In genomic region chr5:4273001-4273400, GRCm38 (mm10) we compare ENCODE assay signal across 14 mouse cellular contexts.
DNase-seq lines count a peak whose midpoint lies in the region; ATAC-seq lines count a peak whose summit lies in the region.
"Had no signal": no experiment of that assay in that cellular context is flagged by ENCODE, and none has a peak within 500 bp of the region (broad histone marks: within the 10 kb centered on the region; RNA-seq: fewer than 3 reads in every experiment).

No protein-coding gene starts in this region.

- H3K4me3 ChIP-seq in heart, embryonic 13.5 days, result no peak overlapping the region
- no peak overlapping the region for H3K4me3 ChIP-seq in hindbrain, embryonic 14.5 days (replicated peaks; ENCODE audit: low read length)
- H3K4me3 ChIP-seq: layer of hippocampus, adult 2 months; limb, embryonic 15.5 days; midbrain, embryonic 15.5 days had no signal

- no peak overlapping the region for H3K9ac ChIP-seq in heart, embryonic 13.5 days
- H3K9ac ChIP-seq in hindbrain, embryonic 14.5 days, result no peak overlapping the region
- H3K9ac ChIP-seq: limb, embryonic 15.5 days; midbrain, embryonic 15.5 days had no signal

- 45% methylated on average over 5 of the region's 5 CpGs for WGBS in heart, embryonic 13.5 days
- 78% methylated on average over 5 of the region's 5 CpGs for WGBS in hindbrain, embryonic 14.5 days

- H3K9me3 ChIP-seq in heart, embryonic 13.5 days, result no peaks in the 10 kb centered on the region
- no peaks in the 10 kb centered on the region for H3K9me3 ChIP-seq in hindbrain, embryonic 14.5 days (ENCODE audit: control insufficient read depth, low read length)
- H3K9me3 ChIP-seq: limb, embryonic 15.5 days; midbrain, embryonic 15.5 days had no signal

- H3K27me3 ChIP-seq in heart, embryonic 13.5 days (replicated peaks), result no peaks in the 10 kb centered on the region
- H3K27me3 ChIP-seq in hindbrain, embryonic 14.5 days (ENCODE audit: control insufficient read depth, insufficient read depth, low read length), result no peaks in the 10 kb centered on the region
- H3K27me3 ChIP-seq: CH12.LX; limb, embryonic 15.5 days; midbrain, embryonic 15.5 days; Patski had no signal

- peak overlapping the region; percentile 11; the same call in 1 of the 2 replicates for H3K4me2 ChIP-seq in heart, embryonic 13.5 days
- H3K4me2 ChIP-seq in hindbrain, embryonic 14.5 days (replicated peaks), result no peak overlapping the region
- H3K4me2 ChIP-seq: limb, embryonic 15.5 days; midbrain, embryonic 15.5 days had no signal

- H3K36me3 ChIP-seq in heart, embryonic 13.5 days, result no peaks in the 10 kb centered on the region
- H3K36me3 ChIP-seq in hindbrain, embryonic 14.5 days (replicated peaks; ENCODE audit: control insufficient read depth, insufficient read depth), result no peaks in the 10 kb centered on the region
- H3K36me3 ChIP-seq: limb, embryonic 15.5 days; midbrain, embryonic 15.5 days had no signal

- peak overlapping the region; percentile 66 for H3K27ac ChIP-seq in heart, embryonic 13.5 days (replicated peaks)
- no peak overlapping the region for H3K27ac ChIP-seq in hindbrain, embryonic 14.5 days
- H3K27ac ChIP-seq: layer of hippocampus, adult 2 months; limb, embryonic 15.5 days; midbrain, embryonic 15.5 days had no signal

- H3K4me1 ChIP-seq in heart, embryonic 13.5 days, result peaks cover 11% of the 10 kb centered on the region
- no peaks in the 10 kb centered on the region for H3K4me1 ChIP-seq in hindbrain, embryonic 14.5 days (replicated peaks; ENCODE audit: control insufficient read depth, insufficient read depth, low read length)
- H3K4me1 ChIP-seq: limb, embryonic 15.5 days; midbrain, embryonic 15.5 days had no signal

- DNase-seq in heart, adult 11 months, result no peak
- DNase-seq in kidney, postnatal 14 days, result peak; percentile 1
- no peak for DNase-seq in kidney, adult 18-20 months
- peak; percentile 68 for DNase-seq in NIH3T3 (ENCODE audit: low read depth)
- DNase-seq in heart, postnatal 10 days, result peak; percentile 6 to 11
- no peak for DNase-seq in hindbrain, embryonic 14.5 days (ENCODE audit: low spot score)
- DNase-seq: cerebellum, adult 8-10 months; right cerebral cortex, postnatal 4 days had no signal

- ATAC-seq in heart, embryonic 13.5 days (ENCODE audit: extremely low read depth, insufficient number of reproducible peaks, low FRiP score, low TSS enrichment), result peak; percentile 31; the same call in 1 of the 2 replicates
- no peak for ATAC-seq in hindbrain, embryonic 14.5 days (ENCODE audit: low FRiP score)
- ATAC-seq: midbrain, embryonic 15.5 days; Patski had no signal

- intact Hi-C loops in heart, postnatal 10 days (cut with DNase I), result no loop called here

Comparison
In these comparisons a context has a peak if more than half of its experiments do, and no peak if none do; other contexts are left out.
1. DNase-seq: peak in kidney, postnatal 14 days (single experiment), NIH3T3 (single experiment) and heart, postnatal 10 days (2 of 2); none in heart, adult 11 months (single experiment), kidney, adult 18-20 months (single experiment) and hindbrain, embryonic 14.5 days (single experiment).